Mouse (Mus musculus) MN1 (cell line): ENCODE measurements around the gene Slc11a2.

Experiments used
- DNase-seq: peaks from one replicate; pipeline ENCODE4 v3.0.0-alpha.2; 2016; ENCODE audit warnings: low spot score

Gene Slc11a2

DNA sequence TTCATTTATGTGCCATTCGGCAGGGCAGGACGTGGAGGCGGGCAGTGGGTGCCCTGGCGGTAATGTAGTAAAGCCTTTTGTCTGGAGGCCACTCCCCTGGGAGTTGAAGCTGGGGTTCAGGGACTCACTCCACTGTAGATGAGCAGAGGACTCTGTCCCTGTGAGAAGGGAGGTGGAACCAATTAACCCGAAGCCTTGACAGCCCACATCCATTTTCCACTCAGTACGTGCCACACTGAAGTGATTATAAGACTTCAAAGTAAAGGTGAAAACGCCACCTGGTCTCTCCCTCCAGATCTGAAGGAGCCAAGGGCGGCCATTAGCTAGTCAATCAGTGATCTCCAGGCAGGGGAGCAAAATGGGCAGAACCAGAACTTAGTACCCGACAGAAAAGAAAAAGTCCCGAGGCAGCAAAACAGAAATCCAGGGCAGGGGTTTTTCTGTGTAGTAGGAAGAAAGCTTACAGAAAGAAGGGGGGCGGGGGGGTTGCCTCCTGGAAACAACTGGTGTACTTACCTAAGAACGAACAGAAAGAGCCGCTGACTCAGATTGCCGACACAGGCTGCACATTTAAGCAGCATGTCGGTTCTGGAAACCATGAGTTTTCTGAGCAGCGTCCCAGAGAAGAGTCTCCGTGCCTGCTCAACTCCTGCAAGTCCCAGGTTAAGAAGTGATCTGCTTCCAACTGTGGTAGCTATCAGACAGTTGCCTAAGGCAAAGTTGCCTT lies at the start of gene Slc11a2:
TSS of gene Slc11a2 (minus strand) at position 677 of the 727 bp plus-strand sequence.
- DNase-seq = no peak

DNA sequence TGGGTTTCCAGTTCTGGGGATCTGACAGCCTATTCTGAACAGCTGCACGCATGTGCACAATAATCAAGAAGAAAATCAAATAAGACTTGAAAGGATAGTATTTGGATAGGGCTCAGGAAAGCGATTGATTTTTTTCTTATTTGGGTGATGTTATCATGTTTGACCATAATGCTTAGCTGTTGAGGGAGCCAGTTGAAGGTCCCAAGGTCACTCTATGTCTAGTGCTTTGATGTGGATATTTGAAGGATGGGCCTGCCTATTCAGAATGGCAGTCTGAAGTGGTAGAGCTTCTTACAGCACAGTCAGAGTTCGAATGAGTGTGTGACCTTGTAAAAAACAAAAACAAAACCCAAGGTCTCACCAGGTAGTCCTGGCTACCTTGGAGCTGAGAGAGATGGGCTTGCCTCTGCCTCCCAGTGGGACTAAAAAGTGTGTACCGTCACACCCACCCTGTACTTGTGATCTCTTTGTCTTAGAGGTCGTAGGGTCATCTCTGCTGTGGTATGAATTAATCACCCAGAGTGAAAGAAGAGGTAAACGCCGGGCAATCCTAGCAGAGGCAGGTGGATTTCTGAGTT lies 49.1 kb upstream of the Slc11a2 start:
- no peak for DNase-seq

DNA sequence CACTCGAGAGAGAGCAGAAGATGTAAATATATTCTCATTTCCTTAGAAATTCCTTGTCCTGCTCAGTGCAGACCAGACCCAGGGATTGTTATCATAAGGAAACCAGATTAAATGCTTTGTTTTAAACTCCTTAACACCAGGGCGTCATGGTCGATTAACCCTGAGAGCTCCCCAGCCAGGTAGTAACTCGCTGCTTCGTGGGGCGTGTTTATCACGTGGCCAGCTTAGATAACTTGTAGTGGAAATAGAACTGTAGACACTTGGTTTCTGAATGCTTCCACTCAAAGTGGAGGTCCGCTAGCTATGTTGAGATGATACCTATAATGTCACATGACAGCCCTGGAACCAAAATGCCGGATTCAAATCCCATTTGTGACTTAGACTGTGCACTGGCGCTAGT lies 45.2 kb upstream of the Slc11a2 start:
- no peak for DNase-seq

DNA sequence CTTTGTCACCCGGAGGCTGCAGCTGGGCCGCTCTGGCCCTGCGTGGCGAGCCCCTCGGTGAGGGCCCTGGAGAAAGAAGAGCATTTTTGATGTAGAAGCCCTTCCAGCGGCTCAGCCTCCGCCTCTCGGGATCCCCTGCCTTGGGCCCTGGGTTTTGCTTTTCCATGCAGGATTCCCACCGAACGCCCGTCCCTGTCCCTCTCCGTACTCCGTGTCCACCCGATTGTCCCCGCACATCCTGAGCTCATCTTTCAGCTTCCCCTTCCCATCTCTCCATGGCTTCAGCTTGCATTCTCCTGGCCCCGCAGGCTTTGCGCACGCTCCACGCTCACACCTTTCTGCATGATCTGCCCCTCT lies 44.3 kb upstream of the Slc11a2 start:
- DNase-seq = peak; percentile 49

DNA sequence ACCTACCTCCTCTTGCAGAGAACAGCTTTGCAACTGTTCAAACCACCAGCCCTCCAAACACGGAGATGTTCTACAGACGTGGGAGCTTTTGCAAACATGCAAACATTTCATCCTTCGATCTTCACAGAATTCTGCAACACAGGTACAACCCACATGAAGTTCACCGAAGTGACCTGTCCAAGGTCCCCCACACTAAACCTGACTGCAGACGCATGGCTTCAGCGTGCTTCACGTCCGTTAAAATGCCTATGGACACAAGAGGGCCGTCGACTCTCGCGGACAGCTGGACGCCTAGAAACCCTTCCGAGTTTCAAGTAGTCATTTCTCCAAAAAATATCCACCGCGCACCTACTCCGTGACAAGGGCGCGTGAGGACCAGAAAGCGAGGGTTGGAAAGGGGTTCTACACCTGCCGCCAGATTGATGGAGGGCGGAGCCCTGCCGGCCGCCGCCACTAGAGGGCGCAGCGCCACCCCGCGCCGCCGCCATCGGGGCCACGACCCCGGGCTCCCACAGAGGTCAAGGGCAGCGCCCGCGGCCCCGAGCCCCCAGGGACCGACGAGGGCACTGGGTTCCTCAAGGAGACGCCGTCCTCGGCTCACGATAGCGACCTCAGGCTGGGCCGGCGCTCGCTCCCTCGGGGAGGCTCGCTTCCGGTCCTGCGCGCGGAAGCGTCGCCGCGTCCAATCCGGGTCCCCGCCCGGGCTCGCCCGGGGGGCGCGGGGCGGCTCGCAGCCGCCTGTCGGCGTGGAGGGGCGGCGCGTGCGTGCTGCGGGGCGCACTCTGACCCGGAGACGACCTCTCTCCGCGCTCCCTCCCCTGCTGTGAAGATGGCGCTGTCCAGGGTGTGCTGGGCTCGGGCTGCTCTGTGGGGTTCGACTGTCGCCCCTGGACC lies 43.7 kb upstream of the Slc11a2 start, which contains the start of gene Letmd1:
TSS of gene Letmd1 (plus strand) at position 729 of the 894 bp plus-strand sequence.
- peak; percentile 96 for DNase-seq

DNA sequence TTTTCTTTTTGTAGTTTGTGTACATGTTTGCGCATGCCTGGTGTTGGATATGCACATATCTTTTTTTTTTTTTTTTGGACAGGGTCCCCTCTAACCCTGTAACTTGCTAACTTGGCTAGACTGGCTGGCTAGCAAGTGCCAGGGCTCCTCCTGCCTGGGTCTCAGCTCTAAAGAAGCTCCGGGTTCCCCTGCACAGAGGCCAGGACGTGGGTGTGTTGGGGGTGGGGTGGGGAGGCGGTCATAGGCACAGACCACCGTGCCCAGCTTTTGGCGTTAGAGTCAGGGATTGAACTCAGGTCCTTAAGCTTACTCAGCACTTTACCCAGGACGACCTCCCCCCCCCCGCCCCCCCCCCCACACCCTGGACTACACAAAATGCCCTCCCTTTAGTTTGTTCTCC lies 42.9 kb upstream of the Slc11a2 start:
- DNase-seq = no peak

DNA sequence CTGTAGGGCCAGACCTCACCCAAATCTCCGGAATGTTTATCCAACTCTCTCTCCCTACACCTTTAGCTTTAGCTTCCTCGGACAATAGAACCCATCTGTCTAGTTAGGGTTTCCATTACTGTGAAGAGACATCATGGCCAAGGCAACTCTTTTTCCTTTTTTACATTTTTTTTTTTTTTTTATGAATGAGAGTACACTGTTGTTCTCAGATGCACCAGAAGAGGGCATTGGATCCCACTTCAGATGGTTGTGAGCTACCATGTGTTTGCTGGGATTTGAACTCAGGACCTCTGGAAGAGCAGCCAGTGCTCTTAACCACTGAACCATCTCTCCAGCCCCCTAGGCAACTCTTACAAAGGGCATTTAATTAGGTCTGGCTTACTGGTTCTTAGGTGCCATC lies 40.6 kb upstream of the Slc11a2 start:
- DNase-seq = no peak

DNA sequence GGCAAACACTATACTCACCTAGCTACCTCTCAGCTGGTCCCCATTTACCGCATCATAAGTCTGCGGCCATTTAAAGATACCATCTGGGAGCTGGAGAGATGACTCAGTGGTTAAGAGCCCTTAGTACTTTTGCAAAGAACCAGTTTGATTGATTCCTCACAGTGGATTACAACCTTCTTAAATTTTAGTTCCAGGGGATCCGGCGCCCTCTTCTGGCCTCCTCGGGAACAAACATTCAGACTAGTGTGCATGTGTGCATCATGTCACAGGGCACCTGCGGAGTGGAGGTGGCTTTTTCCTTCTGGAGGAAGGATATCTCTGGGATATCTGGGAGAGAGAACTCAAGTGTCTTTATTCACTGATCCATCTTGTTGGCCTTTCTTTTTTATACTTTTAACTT lies 38.8 kb upstream of the Slc11a2 start:
- peak; percentile 88 for DNase-seq

DNA sequence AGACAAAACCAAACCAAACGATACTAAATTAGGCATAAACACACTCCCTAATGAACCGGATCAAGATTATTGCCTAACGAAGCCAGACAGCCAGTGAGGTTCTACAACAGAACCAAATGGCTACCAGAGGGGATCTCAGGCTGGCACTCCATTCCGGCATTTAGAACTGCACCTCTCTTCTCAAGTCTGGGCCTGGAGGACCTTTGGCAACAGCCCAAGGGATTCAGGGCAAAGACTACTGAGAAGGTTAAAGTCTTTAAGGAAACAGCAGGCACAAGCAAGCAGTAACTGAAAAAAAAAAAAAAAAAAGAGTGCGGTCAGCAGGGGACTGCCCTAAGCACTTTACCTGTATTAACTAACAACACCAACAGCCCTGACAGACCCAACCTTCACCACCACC lies 37.2 kb upstream of the Slc11a2 start:
- DNase-seq = no peak

DNA sequence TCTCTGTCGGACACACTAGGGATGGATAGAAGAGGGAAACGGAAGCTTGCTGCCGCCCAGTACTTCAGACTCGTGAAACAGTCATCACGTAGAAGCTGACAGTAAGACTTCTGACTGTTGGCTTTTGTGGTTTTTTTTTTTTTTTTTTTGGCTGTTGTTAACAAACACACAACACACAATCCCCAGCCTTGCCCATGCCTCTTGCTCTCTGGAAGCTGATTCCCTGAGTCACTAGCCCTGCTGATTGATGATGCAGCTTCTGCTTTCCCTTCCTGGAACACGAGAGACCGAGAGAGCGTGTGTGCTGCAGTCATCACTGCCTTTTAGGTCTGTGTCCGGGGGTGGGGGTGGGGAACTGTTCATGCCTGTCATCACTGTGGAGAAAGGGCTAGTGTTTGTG lies 36.8 kb upstream of the Slc11a2 start:
- peak; percentile 62 for DNase-seq

DNA sequence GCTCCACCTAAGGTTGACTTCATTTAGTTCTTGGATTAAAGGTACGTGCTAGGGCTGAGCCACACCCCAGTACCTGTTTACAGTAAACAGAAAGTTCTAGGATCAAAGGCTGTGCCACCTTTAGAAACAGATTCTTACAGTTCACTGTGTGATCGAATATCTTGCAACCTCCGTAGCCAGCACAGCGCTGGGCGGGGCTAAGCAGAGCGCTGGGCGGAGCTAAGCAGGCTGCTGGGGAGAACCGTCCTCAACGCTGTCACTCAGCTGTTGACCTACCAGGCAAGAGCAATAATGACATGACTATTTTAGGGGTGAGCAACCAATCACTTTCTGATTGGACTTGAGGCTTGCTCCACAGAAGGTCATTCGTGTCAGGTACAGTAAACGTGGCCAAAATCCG lies 36.1 kb upstream of the Slc11a2 start:
- DNase-seq = no peak

DNA sequence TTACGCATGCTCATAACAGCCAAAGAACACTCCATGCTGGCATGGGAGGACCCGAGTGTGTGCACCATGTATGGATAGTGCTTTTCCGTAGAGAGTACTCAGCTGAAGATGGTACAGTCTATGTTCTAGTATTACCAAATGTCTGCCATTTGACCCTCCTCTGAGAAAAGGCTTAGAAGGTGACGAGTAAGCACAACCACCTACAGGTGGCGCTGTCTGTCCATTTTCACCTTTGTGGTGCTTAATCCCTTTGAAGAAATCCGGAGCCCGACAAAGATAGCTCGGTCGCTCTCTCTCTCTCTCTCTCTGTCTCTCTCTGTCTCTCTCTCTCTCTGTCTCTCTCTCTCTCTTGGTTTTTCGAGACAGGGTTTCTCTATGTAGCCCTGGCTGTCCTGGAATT lies 33.2 kb upstream of the Slc11a2 start:
- DNase-seq = peak; percentile 91

DNA sequence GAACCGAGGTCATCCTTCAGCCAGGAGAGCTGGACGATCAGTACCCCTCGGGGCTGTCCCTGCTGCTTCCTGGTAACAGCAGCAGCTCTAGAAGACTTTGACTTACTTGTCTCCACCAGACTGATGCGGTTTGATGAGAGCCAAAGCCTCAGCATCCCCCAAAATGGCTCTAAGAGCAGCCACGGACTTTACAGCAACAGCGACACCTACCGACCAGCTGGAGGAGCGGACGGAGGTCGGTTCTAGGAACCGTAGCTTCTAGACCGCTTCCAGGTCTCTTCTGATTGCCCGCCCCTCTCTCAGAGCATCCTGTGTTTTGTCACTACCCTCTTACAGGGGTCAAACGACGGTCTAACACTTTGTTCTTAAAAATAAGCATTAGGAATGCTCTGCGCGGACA lies 32.5 kb upstream of the Slc11a2 start:
- DNase-seq = peak; percentile 88

DNA sequence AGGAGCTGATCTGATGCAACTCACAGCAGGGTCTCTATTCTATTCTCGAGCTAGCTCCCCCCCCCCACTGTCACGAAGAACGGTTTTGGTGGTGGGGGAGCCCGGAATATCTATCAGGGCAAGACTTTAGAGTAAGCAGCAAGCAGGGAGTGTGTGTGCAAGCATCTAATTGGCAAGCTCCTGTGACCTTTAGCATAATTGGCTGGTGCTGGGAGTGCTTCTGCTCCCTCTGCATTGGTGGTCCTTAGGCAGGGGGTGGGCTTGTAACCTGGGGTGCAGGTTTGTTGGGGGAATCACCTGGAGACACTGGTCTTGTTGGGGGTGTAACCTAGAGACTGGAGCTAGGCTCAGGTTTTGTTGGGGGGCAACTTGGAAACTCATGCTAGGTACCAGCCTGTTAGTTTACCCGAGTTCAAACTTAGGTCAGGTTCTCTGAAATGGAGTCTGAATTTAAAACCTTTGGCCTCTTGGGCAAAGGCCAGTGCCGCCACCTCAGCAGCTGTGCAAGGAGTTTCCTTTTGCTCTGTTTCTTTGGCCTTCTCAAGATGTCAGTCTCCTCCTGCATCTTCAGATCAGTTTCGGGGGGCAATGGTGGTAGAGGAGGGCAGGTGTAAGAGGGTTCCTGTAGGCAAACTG lies 31.6 kb upstream of the Slc11a2 start:
- no peak for DNase-seq

DNA sequence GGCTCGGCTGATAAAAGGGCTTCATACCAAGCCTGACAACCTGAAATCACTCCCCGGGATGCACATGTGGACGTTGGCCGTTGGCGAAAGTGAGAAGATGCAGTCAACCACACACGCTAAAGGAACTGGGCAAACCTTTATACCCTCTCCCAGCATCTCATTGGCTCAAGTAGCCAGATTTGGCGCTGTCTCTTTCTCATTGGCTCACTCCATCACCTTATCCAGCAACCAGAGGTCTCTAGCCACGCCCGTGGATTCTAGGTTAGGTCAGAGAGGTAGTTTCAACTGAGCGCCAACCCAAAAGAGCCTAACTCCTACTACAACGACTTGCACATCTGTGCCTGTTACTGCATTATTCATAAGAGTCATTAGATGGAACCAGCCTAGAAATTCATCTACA lies 27.6 kb upstream of the Slc11a2 start:
- no peak for DNase-seq

DNA sequence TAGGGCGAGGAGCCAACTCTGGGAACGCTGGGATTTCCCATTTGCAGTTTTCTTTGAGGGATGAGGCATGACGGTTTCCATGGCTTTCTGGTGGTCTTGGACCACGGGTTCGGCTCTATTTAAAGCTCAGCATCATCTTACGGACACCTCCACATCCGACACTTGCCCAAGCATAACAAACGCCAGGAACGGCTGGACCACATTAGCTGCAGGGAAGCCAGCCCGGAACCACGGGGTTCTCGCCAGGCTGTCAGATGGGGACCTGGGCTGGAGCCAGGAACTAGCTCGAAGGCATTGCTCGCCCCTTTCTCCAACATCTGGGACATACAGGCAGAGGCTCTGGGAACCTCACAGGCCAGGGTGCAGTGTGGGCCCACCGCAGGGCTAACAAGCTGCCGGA lies 26.4 kb upstream of the Slc11a2 start:
- no peak for DNase-seq

DNA sequence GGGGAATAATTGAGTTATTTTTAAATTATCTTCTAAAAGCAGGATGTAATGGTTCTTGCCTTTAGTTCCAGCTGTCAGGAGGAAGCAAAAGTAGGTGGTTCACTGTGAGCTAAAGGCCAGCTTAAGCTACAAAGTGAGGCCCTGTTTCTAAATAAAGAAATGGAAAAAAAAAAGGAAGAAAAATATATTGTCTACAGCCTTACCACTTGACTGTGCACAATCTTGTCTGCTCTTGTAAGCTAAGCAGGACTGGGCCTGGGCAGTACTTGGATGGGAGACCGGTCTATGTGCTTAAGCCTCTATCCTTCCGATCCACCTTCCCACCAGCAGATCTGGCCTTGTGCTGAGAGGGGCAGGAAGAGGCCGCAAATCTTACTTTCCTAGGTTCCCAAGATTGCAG lies 24.6 kb upstream of the Slc11a2 start:
- peak; percentile 57 for DNase-seq

DNA sequence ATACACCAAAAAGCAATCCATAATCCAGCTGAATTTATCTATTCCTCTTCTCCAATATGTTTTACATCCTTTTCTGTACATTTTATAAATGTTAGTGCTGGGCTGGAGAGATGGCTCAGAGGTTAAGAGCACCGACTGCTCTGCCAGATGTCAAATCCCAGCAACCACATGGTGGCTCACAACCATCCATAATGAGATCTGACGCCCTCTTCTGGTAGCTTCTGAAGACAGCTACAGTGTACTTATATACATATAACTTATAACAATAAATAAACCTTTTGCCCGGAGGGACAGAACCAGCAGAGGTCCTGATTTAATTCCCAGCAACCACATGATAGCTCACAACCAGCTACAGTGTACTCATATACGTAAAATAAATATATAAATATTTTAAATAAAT lies 23.7 kb upstream of the Slc11a2 start:
- DNase-seq = no peak

DNA sequence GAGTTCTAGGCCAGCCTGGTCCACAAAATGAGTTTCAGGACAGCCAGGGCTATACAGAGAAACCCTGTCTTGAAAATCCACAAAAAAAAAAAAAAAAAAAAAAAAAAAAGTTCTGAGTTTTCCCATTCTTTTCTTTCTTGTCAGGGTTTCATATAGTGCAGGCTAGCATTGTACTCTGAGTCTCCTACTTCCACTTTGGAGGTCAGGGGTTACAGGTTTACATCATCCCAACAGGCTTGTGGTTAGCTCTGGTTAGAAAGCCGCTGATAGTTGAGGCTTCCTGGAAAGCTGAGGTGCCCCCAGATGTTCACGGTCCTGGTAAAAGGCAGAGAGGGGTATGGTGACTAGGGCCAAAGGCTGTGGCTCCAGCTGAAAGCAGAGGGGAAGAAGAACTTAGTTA lies 22.0 kb upstream of the Slc11a2 start:
- DNase-seq = no peak

DNA sequence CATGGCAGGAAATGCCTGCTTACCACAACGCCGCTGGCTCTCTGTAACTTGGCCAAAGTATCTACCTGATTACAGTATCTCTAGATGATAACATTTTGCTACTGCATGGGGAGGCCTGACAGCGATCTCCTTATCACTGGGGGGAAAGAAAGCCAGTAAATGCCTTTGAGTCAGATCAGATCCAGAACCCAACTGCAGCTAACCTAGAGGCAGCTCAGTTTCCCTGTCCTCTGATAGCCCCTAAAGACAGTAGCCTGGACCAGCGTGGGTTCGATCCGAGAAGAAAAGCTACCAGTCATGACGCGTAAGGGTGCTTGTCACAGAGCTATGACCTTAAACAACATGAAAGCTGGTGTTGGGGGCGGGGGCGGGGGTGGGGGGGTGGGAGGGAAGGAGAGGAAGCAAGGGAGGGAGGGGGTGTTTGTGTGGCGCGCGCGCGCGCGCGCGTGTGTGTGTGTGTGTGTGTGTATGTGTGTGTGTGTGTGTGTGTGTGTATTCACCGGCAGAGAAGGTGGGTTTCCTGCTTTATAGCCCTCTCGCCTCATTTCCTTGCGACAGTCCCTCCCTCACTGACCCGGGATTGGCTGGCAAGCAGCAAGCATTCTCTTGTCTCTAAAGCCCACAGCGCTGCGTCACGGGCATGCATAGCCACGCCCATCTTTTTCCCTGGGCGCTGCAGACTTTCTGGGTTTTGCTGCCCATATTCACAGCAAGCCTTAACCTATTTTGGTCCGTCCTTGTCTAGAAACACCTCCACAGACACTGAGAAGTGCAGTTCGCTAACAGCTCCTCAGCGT lies 18.5 kb upstream of the Slc11a2 start:
- DNase-seq = peak; percentile 94

DNA sequence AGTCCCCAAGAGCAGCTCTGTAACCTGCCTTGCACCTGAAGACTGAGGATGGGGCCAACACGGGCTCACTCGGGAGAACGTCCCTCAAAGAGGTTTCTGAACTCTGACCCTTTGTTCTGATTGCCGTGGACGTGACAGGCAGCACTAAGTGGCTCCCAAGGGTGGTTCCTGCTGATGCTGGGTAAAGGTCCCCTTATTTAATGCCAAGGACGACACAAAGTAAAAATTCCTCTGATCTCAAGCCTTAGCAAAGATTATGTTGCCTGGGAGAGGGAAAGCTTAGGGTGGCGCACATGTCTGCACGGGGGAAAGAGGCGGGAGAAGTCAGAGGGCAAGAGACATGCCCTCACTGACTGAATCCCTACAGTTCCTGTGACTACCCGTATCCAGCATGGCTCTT lies 11.6 kb upstream of the Slc11a2 start:
- DNase-seq = no peak

DNA sequence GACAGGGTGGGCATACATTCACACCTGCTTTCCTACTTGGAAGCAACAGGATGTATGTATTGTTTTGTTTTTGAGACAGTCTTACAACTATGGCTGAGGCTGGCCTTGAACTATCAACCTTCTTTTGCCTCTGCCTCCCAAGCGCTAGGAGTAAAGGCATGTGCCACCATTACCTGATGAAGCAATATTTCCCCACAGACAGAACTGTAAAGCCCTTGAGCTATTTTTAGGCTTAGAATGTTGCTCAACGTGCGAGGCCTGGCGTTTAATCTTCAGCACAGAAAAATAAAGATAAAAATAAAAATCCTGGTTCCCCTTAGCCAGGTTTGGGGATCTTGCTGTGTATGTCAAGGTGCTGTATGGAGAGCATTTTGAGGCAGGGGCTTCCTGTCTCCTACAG lies 11.2 kb upstream of the Slc11a2 start:
- DNase-seq = no peak
